Mouse (Mus musculus) CH12.LX (cell line): ENCODE measurements at regions not wholly inside any gene's neighbourhood (a gene's known extent, or its start where the extent isn't known, plus 50 kb on each side); places are given as distances from the start of the nearest gene placed in this dataset.

Source experiments
- DNase-seq: peaks from one replicate; pipeline ENCODE4 v3.0.0-alpha.2; 2013; ENCODE audit errors: extremely low read depth
- H3K27ac ChIP-seq: 2 replicates; pipeline ENCODE4 v1.5.1; 2012; ENCODE audit warnings: low read depth, mild to moderate bottlenecking, control low read depth, moderate library complexity; ENCODE audit not compliant: insufficient read depth
- H3K27me3 ChIP-seq: replicated peaks from 2 replicates; pipeline ENCODE3; 2012; ENCODE audit warnings: inconsistent platforms
- H3K36me3 ChIP-seq, 2 experiments: replicated peaks in 1 of 2; 2 replicates each; pipeline versions ENCODE3 to v1.6.1; 2012; ENCODE audit warnings: inconsistent platforms in 1 of 2, low read length in 1 of 2, mild to moderate bottlenecking in 1 of 2, mixed read lengths in 1 of 2, moderate library complexity in 1 of 2; ENCODE audit not compliant: control insufficient read depth in 1 of 2, insufficient read depth in 1 of 2
- H3K4me1 ChIP-seq, 2 experiments: 2 replicates each; pipeline ENCODE4 v1.6.1; 2012; ENCODE audit warnings: inconsistent platforms in 1 of 2, moderate library complexity in 1 of 2; ENCODE audit not compliant: insufficient read depth in 2 of 2, control insufficient read depth in 1 of 2
- H3K4me2 ChIP-seq: 2 replicates; pipeline ENCODE4 v1.6.1; 2012; ENCODE audit warnings: low read depth, mild to moderate bottlenecking, control low read depth; ENCODE audit not compliant: poor library complexity, insufficient read depth, severe bottlenecking
- H3K4me3 ChIP-seq, 3 experiments: fragments of 150-350 bp in 1 of 3; sonication (generic) in 1 of 3; replicated peaks in 1 of 3; 2 replicates each; pipeline versions ENCODE3 to v1.5.1; 2011 to 2012; ENCODE audit warnings: low read depth in 2 of 3, low read length in 2 of 3, mild to moderate bottlenecking in 2 of 3, moderate library complexity in 2 of 3, control low read depth in 1 of 3, improper control_type of control experiment in 1 of 3, inconsistent platforms in 1 of 3, mixed read lengths in 1 of 3; ENCODE audit not compliant: poor library complexity in 1 of 3
- H3K79me2 ChIP-seq: replicated peaks from 2 replicates; pipeline ENCODE4 v1.6.1; 2012; ENCODE audit warnings: mild to moderate bottlenecking, moderate library complexity; ENCODE audit not compliant: control insufficient read depth, poor library complexity, insufficient read depth, severe bottlenecking; ENCODE audit errors: extremely low read depth
- H3K9ac ChIP-seq: 2 replicates; pipeline ENCODE4 v1.6.1; 2012; ENCODE audit warnings: low read depth, mild to moderate bottlenecking, control low read depth, moderate library complexity; ENCODE audit not compliant: insufficient read depth
- H3K9me3 ChIP-seq: replicated peaks from 2 replicates; pipeline ENCODE3; 2012; ENCODE audit warnings: low read length, inconsistent platforms, mixed read lengths
- BHLHE40 ChIP-seq: IDR thresholded peaks from 2 replicates; pipeline ENCODE4 v1.6.1; 2011; ENCODE audit warnings: mild to moderate bottlenecking, low read depth, low read length, improper control_type of control experiment
- CHD1 ChIP-seq: IDR thresholded peaks from 2 replicates; pipeline ENCODE4 v1.6.1; 2012; ENCODE audit warnings: low read depth, low read length, improper control_type of control experiment, inconsistent platforms
- CHD2 ChIP-seq: IDR thresholded peaks from 2 replicates; pipeline ENCODE4 v1.6.1; 2011; ENCODE audit warnings: low read length, improper control_type of control experiment
- E2F4 ChIP-seq: IDR thresholded peaks from 2 replicates; pipeline ENCODE4 v1.6.1; 2011; ENCODE audit warnings: low read depth, low read length, improper control_type of control experiment; ENCODE audit not compliant: insufficient replicate concordance
- EP300 ChIP-seq: IDR thresholded peaks from 2 replicates; pipeline ENCODE4 v1.6.1; 2011; ENCODE audit warnings: low read length, improper control_type of control experiment
- GABPA ChIP-seq: IDR thresholded peaks from 2 replicates; pipeline ENCODE4 v1.6.1; 2012; ENCODE audit warnings: low read depth, low read length, improper control_type of control experiment, inconsistent platforms; ENCODE audit not compliant: insufficient replicate concordance
- HCFC1 ChIP-seq: IDR thresholded peaks from 2 replicates; pipeline ENCODE4 v1.6.1; 2012; ENCODE audit warnings: low read depth, mild to moderate bottlenecking, inconsistent platforms, low read length, improper control_type of control experiment
- IRF4 ChIP-seq: IDR thresholded peaks from 2 replicates; pipeline ENCODE4 v1.6.1; 2014; ENCODE audit warnings: low read depth, mild to moderate bottlenecking, inconsistent platforms, low read length, improper control_type of control experiment
- JUN ChIP-seq: IDR thresholded peaks from 2 replicates; pipeline ENCODE4 v1.6.1; 2011; ENCODE audit warnings: low read depth, mild to moderate bottlenecking, low read length, improper control_type of control experiment, moderate library complexity; ENCODE audit not compliant: insufficient read depth
- KAT2A ChIP-seq: IDR thresholded peaks from 2 replicates; pipeline ENCODE4 v1.6.1; 2012; ENCODE audit warnings: low read length, improper control_type of control experiment, inconsistent platforms; ENCODE audit not compliant: insufficient replicate concordance
- MAFK ChIP-seq: IDR thresholded peaks from 2 replicates; pipeline ENCODE4 v1.6.1; 2011; ENCODE audit warnings: low read length, improper control_type of control experiment; ENCODE audit not compliant: insufficient replicate concordance
- MAX ChIP-seq: IDR thresholded peaks from 2 replicates; pipeline ENCODE4 v1.6.1; 2011; ENCODE audit warnings: low read length, improper control_type of control experiment
- MAZ ChIP-seq: IDR thresholded peaks from 2 replicates; pipeline ENCODE4 v1.6.1; 2012; ENCODE audit warnings: low read depth, mild to moderate bottlenecking, inconsistent platforms, low read length, improper control_type of control experiment, moderate library complexity
- MEF2A ChIP-seq: IDR thresholded peaks from 2 replicates; pipeline ENCODE4 v1.6.1; 2014; ENCODE audit warnings: low read depth, mild to moderate bottlenecking, inconsistent platforms, low read length, improper control_type of control experiment, borderline replicate concordance
- MYC ChIP-seq: IDR thresholded peaks from 2 replicates; pipeline ENCODE4 v1.6.1; 2011; ENCODE audit warnings: low read depth, mild to moderate bottlenecking, improper control_type of control experiment, low read length
- NRF1 ChIP-seq: IDR thresholded peaks from 2 replicates; pipeline ENCODE4 v1.6.1; 2014; ENCODE audit warnings: low read depth, mild to moderate bottlenecking, inconsistent platforms, low read length, improper control_type of control experiment, moderate library complexity
- PAX5 ChIP-seq: IDR thresholded peaks from 2 replicates; pipeline ENCODE4 v1.6.1; 2012; ENCODE audit warnings: low read length, inconsistent platforms, mixed read lengths
- POLR2A ChIP-seq: IDR thresholded peaks from 2 replicates; pipeline ENCODE4 v1.6.1; 2011; ENCODE audit warnings: low read depth, mild to moderate bottlenecking, improper control_type of control experiment, low read length
- POLR2AphosphoS2 ChIP-seq: IDR thresholded peaks from 2 replicates; pipeline ENCODE4 v1.6.1; 2011; ENCODE audit warnings: low read depth, low read length, improper control_type of control experiment
- SIN3A ChIP-seq: IDR thresholded peaks from 2 replicates; pipeline ENCODE4 v1.6.1; 2012; ENCODE audit warnings: low read length, improper control_type of control experiment, inconsistent platforms
- TCF12 ChIP-seq: IDR thresholded peaks from 2 replicates; pipeline ENCODE4 v1.6.1; 2014; ENCODE audit warnings: low read depth, mild to moderate bottlenecking, inconsistent platforms, low read length, improper control_type of control experiment
- UBTF ChIP-seq: IDR thresholded peaks from 2 replicates; pipeline ENCODE4 v1.6.1; 2012; ENCODE audit warnings: low read depth, mild to moderate bottlenecking, inconsistent platforms, low read length, improper control_type of control experiment, moderate library complexity
- USF1 ChIP-seq: IDR thresholded peaks from 2 replicates; pipeline ENCODE4 v1.6.1; 2014; ENCODE audit warnings: low read depth, mild to moderate bottlenecking, inconsistent platforms, low read length, improper control_type of control experiment
- USF2 ChIP-seq: conservative IDR thresholded peaks from 2 replicates; pipeline ENCODE4 v1.6.1; 2011; ENCODE audit warnings: low read depth, low read length, improper control_type of control experiment
- ZKSCAN1 ChIP-seq: IDR thresholded peaks from 2 replicates; pipeline ENCODE4 v1.6.1; 2012; ENCODE audit warnings: low read depth, inconsistent platforms, low read length, improper control_type of control experiment, borderline replicate concordance
- dilution Hi-C: fragments of 300-500 bp; cut with MboI; formaldehyde crosslinking; loops from 2 replicates; pipeline ENCODE4 v1.14.3; 2020; ENCODE audit warnings: low sequenced_read_pairs; ENCODE audit not compliant: extremely low pct_unique_long_range_greater_than_20kb, extremely low pct_ligation_motif_present
- in situ Hi-C: fragments of 300-500 bp; cut with MboI; formaldehyde crosslinking; loops from 3 replicates; pipeline ENCODE4 v1.14.3; 2019; ENCODE audit warnings: low sequenced_read_pairs, low pct_ligation_motif_present, low pct_unique_long_range_greater_than_20kb, mixed read lengths

DNA sequence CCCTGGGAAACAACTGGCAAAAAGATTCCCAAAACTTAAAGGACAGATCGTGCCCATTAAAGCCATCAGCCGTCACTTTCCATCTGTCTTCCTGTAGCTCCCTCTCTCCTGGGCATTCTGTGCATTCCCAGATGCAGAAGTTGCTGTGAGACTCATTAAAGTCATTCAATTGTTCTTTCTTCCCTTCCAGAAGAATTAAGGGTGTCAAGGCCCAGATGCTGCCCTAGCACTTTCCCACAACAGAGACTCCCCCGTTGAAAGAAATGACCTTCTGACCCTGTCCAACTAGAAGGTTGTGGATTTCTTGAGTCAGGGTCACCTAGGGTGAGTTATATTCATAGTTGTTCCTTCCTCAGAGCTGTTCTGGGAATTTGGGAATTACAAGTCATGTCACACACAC lies 121.7 kb upstream of the Itgb1 start:
- TF ChIP-seq BHLHE40: no peak
- TF ChIP-seq CHD2: no peak
- TF ChIP-seq IRF4: no peak
- TF ChIP-seq JUN: no peak
- TF ChIP-seq CHD1: no peak
- TF ChIP-seq USF2: no peak
- TF ChIP-seq MEF2A: no peak
- no peak for TF ChIP-seq ZKSCAN1
- no peak for TF ChIP-seq MAFK
- Histone ChIP-seq H3K4me1 (no peaks in the 10 kb centered on the region), H3K4me2 (no peak overlapping the region), H3K27me3 (no peaks in the 10 kb centered on the region), H3K36me3 (no peaks in the 10 kb centered on the region), H3K4me3 (no peak overlapping the region), H3K9me3 (no peaks in the 10 kb centered on the region), H3K9ac (no peak overlapping the region), H3K27ac (no peak overlapping the region), H3K79me2 (no peaks in the 10 kb centered on the region)
- dilution Hi-C loops: no loop called here
- no peak for DNase-seq
- in situ Hi-C loops: no loop called here

DNA sequence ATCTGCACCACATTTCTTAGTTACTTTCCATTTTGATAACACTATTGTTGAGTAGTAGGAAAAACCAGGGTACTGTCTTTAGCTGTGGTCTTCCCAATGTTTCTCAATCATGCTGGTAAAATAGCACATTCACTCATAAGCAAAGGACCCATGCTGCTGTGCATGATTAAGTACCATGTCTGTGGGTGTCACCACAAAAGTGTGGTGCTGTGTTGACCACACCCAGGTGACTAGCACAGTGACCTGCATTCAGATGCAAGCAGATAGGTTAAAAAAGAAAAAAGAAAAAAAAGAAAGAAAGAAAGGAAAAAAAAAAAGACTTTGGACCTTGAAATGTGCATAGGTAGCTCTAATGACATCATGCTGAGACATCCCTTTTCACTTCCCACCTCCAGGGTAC lies 113.2 kb upstream of the Itgb1 start:
- dilution Hi-C loops: no loop called here
- H3K4me3 ChIP-seq: no peak overlapping the region
- DNase-seq: no peak
- no peaks in the 10 kb centered on the region for H3K36me3 ChIP-seq
- no peaks in the 10 kb centered on the region for H3K79me2 ChIP-seq
- H3K9ac ChIP-seq: no peak overlapping the region
- H3K4me2 ChIP-seq: no peak overlapping the region
- no peak for TF ChIP-seq POLR2A
- no peak for TF ChIP-seq EP300
- no peak for TF ChIP-seq POLR2AphosphoS2
- no peak for TF ChIP-seq GABPA
- no peak for TF ChIP-seq SIN3A
- TF ChIP-seq BHLHE40: no peak
- TF ChIP-seq PAX5: no peak
- no peak for TF ChIP-seq MYC
- in situ Hi-C loops: no loop called here
- no peak overlapping the region for H3K27ac ChIP-seq
- no peaks in the 10 kb centered on the region for H3K9me3 ChIP-seq
- H3K4me1 ChIP-seq: peaks cover 0 to 2% of the 10 kb centered on the region in 2 experiments; a peak in 1 of 4 replicates
- no peaks in the 10 kb centered on the region for H3K27me3 ChIP-seq

DNA sequence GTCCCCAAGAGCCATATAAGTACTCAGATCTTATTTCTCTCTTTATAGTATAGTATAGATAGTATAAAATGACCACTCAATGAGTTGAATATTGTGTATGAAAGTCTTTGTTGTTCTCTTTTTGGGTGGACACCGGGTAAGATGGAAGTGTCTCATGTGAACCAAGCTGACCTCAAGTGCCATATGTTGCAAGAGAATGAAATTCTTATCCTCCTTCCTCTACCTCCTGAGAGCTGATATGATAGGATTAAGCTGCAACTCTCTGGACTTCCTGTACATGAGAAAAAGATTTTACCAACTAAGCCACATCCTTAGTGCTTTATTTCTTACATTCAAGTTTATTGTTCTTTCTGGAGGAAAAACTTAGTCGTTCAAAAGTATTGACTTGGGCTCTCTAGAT lies 91.3 kb upstream of the Itgb1 start:
- H3K9ac ChIP-seq: no peak overlapping the region
- dilution Hi-C loops: no loop called here
- H3K27me3 ChIP-seq: no peaks in the 10 kb centered on the region
- in situ Hi-C loops: no loop called here
- no peak for DNase-seq
- H3K4me2 ChIP-seq: no peak overlapping the region
- H3K9me3 ChIP-seq: no peaks in the 10 kb centered on the region
- H3K4me1 ChIP-seq: peaks cover 0 to 45% of the 10 kb centered on the region in 2 experiments; a peak in 3 of 4 replicates
- TF ChIP-seq USF1 (no peak), MAX (no peak), HCFC1 (no peak), CHD2 (no peak), USF2 (no peak), E2F4 (no peak), MAFK (no peak), KAT2A (no peak), UBTF (no peak), POLR2A (no peak), IRF4 (no peak), NRF1 (no peak), MYC (no peak), JUN (no peak), GABPA (no peak), TCF12 (no peak), BHLHE40 (no peak), MAZ (no peak)
- no peaks in the 10 kb centered on the region for H3K79me2 ChIP-seq
- no peaks in the 10 kb centered on the region for H3K36me3 ChIP-seq
- no peak overlapping the region for H3K4me3 ChIP-seq
- no peak overlapping the region for H3K27ac ChIP-seq
